Mouse (Mus musculus): ENCODE measurements at regions not wholly inside any gene's neighbourhood (a gene's known extent, or its start where the extent isn't known, plus 50 kb on each side); places are given as distances from the start of the nearest gene placed in this dataset.

GRCm38 (mm10) chr13:110540543-110541265 is 145.9 kb downstream of the Plk2 start:
- peak; percentile 22 for DNase-seq (ENCODE audit: low spot score)

GRCm38 (mm10) chr13:110541288-110542148 is 146.7 kb downstream of the Plk2 start:
- no peak for DNase-seq (ENCODE audit: low spot score)

GRCm38 (mm10) chr13:110542303-110543065 is 147.6 kb downstream of the Plk2 start:
- no peak for DNase-seq (ENCODE audit: low spot score)

- no peak for DNase-seq (ENCODE audit: low spot score)
Measured at GRCm38 (mm10) chr13:110545454-110545853, 150.6 kb downstream of the Plk2 start.

GRCm38 (mm10) chr13:110555529-110556319 is 160.9 kb downstream of the Plk2 start:
- no peak for DNase-seq (ENCODE audit: low spot score)

GRCm38 (mm10) chr13:110556355-110557095 is 161.7 kb downstream of the Plk2 start:
- no peak for DNase-seq (ENCODE audit: low spot score)

- no peak for DNase-seq (ENCODE audit: low spot score)
Measured at GRCm38 (mm10) chr13:110557930-110558727, 163.3 kb downstream of the Plk2 start.

GRCm38 (mm10) chr13:110560566-110560965 is 165.7 kb downstream of the Plk2 start:
- no peak for DNase-seq (ENCODE audit: low spot score)

- DNase-seq (ENCODE audit: low spot score), result no peak
Measured at GRCm38 (mm10) chr13:110562499-110562898, 167.7 kb downstream of the Plk2 start.

GRCm38 (mm10) chr13:110562902-110563301 is 168.1 kb downstream of the Plk2 start:
- DNase-seq (ENCODE audit: low spot score), result no peak

- no peak for DNase-seq (ENCODE audit: low spot score)
Measured at GRCm38 (mm10) chr13:110563967-110564366, 169.1 kb downstream of the Plk2 start.

GRCm38 (mm10) chr13:110568482-110569179 is 173.8 kb downstream of the Plk2 start:
- DNase-seq (ENCODE audit: low spot score), result no peak

GRCm38 (mm10) chr13:110569180-110569512 is 174.3 kb downstream of the Plk2 start:
- DNase-seq (ENCODE audit: low spot score), result no peak

GRCm38 (mm10) chr13:110570386-110570785 is 175.5 kb downstream of the Plk2 start:
- DNase-seq (ENCODE audit: low spot score), result no peak

GRCm38 (mm10) chr13:110573360-110574065 is 178.7 kb downstream of the Plk2 start:
- no peak for DNase-seq (ENCODE audit: low spot score)

GRCm38 (mm10) chr13:110574764-110575471 is 180.1 kb downstream of the Plk2 start:
- no peak for DNase-seq (ENCODE audit: low spot score)

GRCm38 (mm10) chr13:110578159-110578558 is 183.3 kb downstream of the Plk2 start:
- DNase-seq (ENCODE audit: low spot score), result no peak

- no peak for DNase-seq (ENCODE audit: low spot score)
Measured at GRCm38 (mm10) chr13:110580166-110580565, 185.3 kb downstream of the Plk2 start.

Measured in layer of hippocampus, adult 9-10 months (tissue).